Mouse (Mus musculus): ENCODE data around the gene Vps13a. TPM values are rescaled to one million over a fixed set of nuclear protein-coding genes. Genes with fewer than 3 reads are reported as not detected.

The Vps13a gene
- polyA plus RNA-seq, 1 experiment from 2014 or later = 10.0 TPM

GRCm38 (mm10) chr19:16607634-16608033 lies 173.1 kb downstream of the Vps13a start:
- no peaks in the 10 kb centered on the region for H3K36me3 ChIP-seq (ENCODE audit: control insufficient read depth, insufficient read depth, low read length)
- no peak overlapping the region for H3K27ac ChIP-seq (ENCODE audit: low read length)
- no peak for ATAC-seq (ENCODE audit: insufficient read depth, low FRiP score)
- no peak overlapping the region for H3K4me2 ChIP-seq (ENCODE audit: low read depth, low read length)
- H3K9me3 ChIP-seq (replicated peaks; ENCODE audit: control insufficient read depth, low read length) = no peaks in the 10 kb centered on the region
- H3K27me3 ChIP-seq (ENCODE audit: control insufficient read depth, insufficient read depth, low read length) = no peaks in the 10 kb centered on the region
- no peak overlapping the region for H3K9ac ChIP-seq (ENCODE audit: low read length)
- H3K4me1 ChIP-seq (ENCODE audit: control insufficient read depth, insufficient read depth, low read length) = no peaks in the 10 kb centered on the region
- 72% methylated on average over 6 of the region's 6 CpGs for WGBS
- no peak overlapping the region for H3K4me3 ChIP-seq (replicated peaks; ENCODE audit: low read length)

GRCm38 (mm10) chr19:16602026-16602425 lies 178.7 kb downstream of the Vps13a start:
- no peak overlapping the region for H3K4me3 ChIP-seq (replicated peaks; ENCODE audit: low read length)
- no peak overlapping the region for H3K4me2 ChIP-seq (ENCODE audit: low read depth, low read length)
- no peak for ATAC-seq (ENCODE audit: insufficient read depth, low FRiP score)
- H3K9me3 ChIP-seq (replicated peaks; ENCODE audit: control insufficient read depth, low read length) = no peaks in the 10 kb centered on the region
- WGBS = 84% methylated on average over 8 of the region's 8 CpGs
- no peak overlapping the region for H3K9ac ChIP-seq (ENCODE audit: low read length)
- no peaks in the 10 kb centered on the region for H3K36me3 ChIP-seq (ENCODE audit: control insufficient read depth, insufficient read depth, low read length)
- no peak overlapping the region for H3K27ac ChIP-seq (ENCODE audit: low read length)
- H3K27me3 ChIP-seq (ENCODE audit: control insufficient read depth, insufficient read depth, low read length) = no peaks in the 10 kb centered on the region
- peaks cover 21% of the 10 kb centered on the region for H3K4me1 ChIP-seq (ENCODE audit: control insufficient read depth, insufficient read depth, low read length)

GRCm38 (mm10) chr19:16599298-16599970 lies 181.3 kb downstream of the Vps13a start:
- WGBS = 18% methylated on average over 9 of the region's 9 CpGs
- ATAC-seq (ENCODE audit: insufficient read depth, low FRiP score) = peak; percentile 51
- H3K9ac ChIP-seq (ENCODE audit: low read length) = no peak overlapping the region
- no peak overlapping the region for H3K4me3 ChIP-seq (replicated peaks; ENCODE audit: low read length)
- no peaks in the 10 kb centered on the region for H3K9me3 ChIP-seq (replicated peaks; ENCODE audit: control insufficient read depth, low read length)
- H3K27me3 ChIP-seq (ENCODE audit: control insufficient read depth, insufficient read depth, low read length) = no peaks in the 10 kb centered on the region
- no peak overlapping the region for H3K27ac ChIP-seq (ENCODE audit: low read length)
- H3K4me1 ChIP-seq (ENCODE audit: control insufficient read depth, insufficient read depth, low read length) = peaks cover 23% of the 10 kb centered on the region
- peak overlapping the region; percentile 37 for H3K4me2 ChIP-seq (ENCODE audit: low read depth, low read length)
- no peaks in the 10 kb centered on the region for H3K36me3 ChIP-seq (ENCODE audit: control insufficient read depth, insufficient read depth, low read length)

GRCm38 (mm10) chr19:16598653-16599297 lies 182.0 kb downstream of the Vps13a start:
- WGBS = 25% methylated on average over 11 of the region's 11 CpGs
- no peak overlapping the region for H3K9ac ChIP-seq (ENCODE audit: low read length)
- H3K4me2 ChIP-seq (ENCODE audit: low read depth, low read length) = peak overlapping the region; percentile 37
- peak; percentile 60 for ATAC-seq (ENCODE audit: insufficient read depth, low FRiP score)
- H3K4me1 ChIP-seq (ENCODE audit: control insufficient read depth, insufficient read depth, low read length) = peaks cover 23% of the 10 kb centered on the region
- no peaks in the 10 kb centered on the region for H3K36me3 ChIP-seq (ENCODE audit: control insufficient read depth, insufficient read depth, low read length)
- no peak overlapping the region for H3K4me3 ChIP-seq (replicated peaks; ENCODE audit: low read length)
- H3K9me3 ChIP-seq (replicated peaks; ENCODE audit: control insufficient read depth, low read length) = no peaks in the 10 kb centered on the region
- no peaks in the 10 kb centered on the region for H3K27me3 ChIP-seq (ENCODE audit: control insufficient read depth, insufficient read depth, low read length)
- H3K27ac ChIP-seq (ENCODE audit: low read length) = no peak overlapping the region

GRCm38 (mm10) chr19:16597216-16597615 lies 183.5 kb downstream of the Vps13a start:
- 58% methylated on average over 6 of the region's 6 CpGs for WGBS
- Histone ChIP-seq H3K27me3 (ENCODE audit: control insufficient read depth, insufficient read depth, low read length) (no peaks in the 10 kb centered on the region), H3K9me3 (replicated peaks; ENCODE audit: control insufficient read depth, low read length) (no peaks in the 10 kb centered on the region), H3K27ac (ENCODE audit: low read length) (no peak overlapping the region), H3K4me1 (ENCODE audit: control insufficient read depth, insufficient read depth, low read length) (peaks cover 23% of the 10 kb centered on the region), H3K36me3 (ENCODE audit: control insufficient read depth, insufficient read depth, low read length) (no peaks in the 10 kb centered on the region), H3K4me3 (replicated peaks; ENCODE audit: low read length) (no peak overlapping the region), H3K4me2 (ENCODE audit: low read depth, low read length) (no peak overlapping the region), H3K9ac (ENCODE audit: low read length) (no peak overlapping the region)
- ATAC-seq (ENCODE audit: insufficient read depth, low FRiP score) = no peak

- Histone ChIP-seq H3K9me3 (replicated peaks; ENCODE audit: control insufficient read depth, low read length) (no peaks in the 10 kb centered on the region), H3K4me2 (ENCODE audit: low read depth, low read length) (no peak overlapping the region), H3K27ac (ENCODE audit: low read length) (no peak overlapping the region), H3K4me1 (ENCODE audit: control insufficient read depth, insufficient read depth, low read length) (peaks cover 16% of the 10 kb centered on the region), H3K9ac (ENCODE audit: low read length) (no peak overlapping the region), H3K4me3 (replicated peaks; ENCODE audit: low read length) (no peak overlapping the region), H3K36me3 (ENCODE audit: control insufficient read depth, insufficient read depth, low read length) (no peaks in the 10 kb centered on the region), H3K27me3 (ENCODE audit: control insufficient read depth, insufficient read depth, low read length) (no peaks in the 10 kb centered on the region)
- ATAC-seq (ENCODE audit: insufficient read depth, low FRiP score) = no peak
These were observed 186.8 kb downstream of the Vps13a start for GRCm38 (mm10) chr19:16593975-16594317.

GRCm38 (mm10) chr19:16593256-16593974 lies 187.3 kb downstream of the Vps13a start:
- Histone ChIP-seq H3K4me2 (ENCODE audit: low read depth, low read length) (no peak overlapping the region), H3K9ac (ENCODE audit: low read length) (no peak overlapping the region), H3K4me3 (replicated peaks; ENCODE audit: low read length) (no peak overlapping the region), H3K9me3 (replicated peaks; ENCODE audit: control insufficient read depth, low read length) (no peaks in the 10 kb centered on the region), H3K36me3 (ENCODE audit: control insufficient read depth, insufficient read depth, low read length) (no peaks in the 10 kb centered on the region), H3K4me1 (ENCODE audit: control insufficient read depth, insufficient read depth, low read length) (peaks cover 10% of the 10 kb centered on the region; the same call in 1 of the 2 replicates), H3K27ac (ENCODE audit: low read length) (no peak overlapping the region), H3K27me3 (ENCODE audit: control insufficient read depth, insufficient read depth, low read length) (no peaks in the 10 kb centered on the region)
- no peak for ATAC-seq (ENCODE audit: insufficient read depth, low FRiP score)
- 79% methylated on average over 7 of the region's 7 CpGs for WGBS

- no peak overlapping the region for H3K9ac ChIP-seq (ENCODE audit: low read length)
- H3K4me3 ChIP-seq (replicated peaks; ENCODE audit: low read length) = no peak overlapping the region
- no peak overlapping the region for H3K4me2 ChIP-seq (ENCODE audit: low read depth, low read length)
- H3K27ac ChIP-seq (ENCODE audit: low read length) = no peak overlapping the region
- ATAC-seq (ENCODE audit: insufficient read depth, low FRiP score) = no peak
- no peaks in the 10 kb centered on the region for H3K27me3 ChIP-seq (ENCODE audit: control insufficient read depth, insufficient read depth, low read length)
- H3K9me3 ChIP-seq (replicated peaks; ENCODE audit: control insufficient read depth, low read length) = no peaks in the 10 kb centered on the region
- H3K4me1 ChIP-seq (ENCODE audit: control insufficient read depth, insufficient read depth, low read length) = no peaks in the 10 kb centered on the region
- no peaks in the 10 kb centered on the region for H3K36me3 ChIP-seq (ENCODE audit: control insufficient read depth, insufficient read depth, low read length)
- 15% methylated on average over 3 of the region's 3 CpGs for WGBS
These were observed 195.4 kb downstream of the Vps13a start for GRCm38 (mm10) chr19:16585379-16585778.

GRCm38 (mm10) chr19:16584546-16584945 lies 196.2 kb downstream of the Vps13a start:
- H3K4me2 ChIP-seq (ENCODE audit: low read depth, low read length) = no peak overlapping the region
- H3K36me3 ChIP-seq (ENCODE audit: control insufficient read depth, insufficient read depth, low read length) = no peaks in the 10 kb centered on the region
- H3K9ac ChIP-seq (ENCODE audit: low read length) = no peak overlapping the region
- no peaks in the 10 kb centered on the region for H3K4me1 ChIP-seq (ENCODE audit: control insufficient read depth, insufficient read depth, low read length)
- 87% methylated on average over 7 of the region's 7 CpGs for WGBS
- H3K27me3 ChIP-seq (ENCODE audit: control insufficient read depth, insufficient read depth, low read length) = no peaks in the 10 kb centered on the region
- no peak overlapping the region for H3K27ac ChIP-seq (ENCODE audit: low read length)
- no peak overlapping the region for H3K4me3 ChIP-seq (replicated peaks; ENCODE audit: low read length)
- no peaks in the 10 kb centered on the region for H3K9me3 ChIP-seq (replicated peaks; ENCODE audit: control insufficient read depth, low read length)
- ATAC-seq (ENCODE audit: insufficient read depth, low FRiP score) = no peak

Data from stomach, embryonic 16.5 days (tissue).